Mouse (Mus musculus) bone marrow macrophage, adult 2 months (primary cell): ENCODE data around the gene Fut11.

ENCODE experiments used
- CTCF ChIP-seq: IDR thresholded peaks from 2 replicates; pipeline ENCODE4 v1.5.1; 2012; ENCODE audit warnings: low read depth, mild to moderate bottlenecking, low read length, moderate library complexity
- POLR2A ChIP-seq: IDR thresholded peaks from 2 replicates; pipeline ENCODE4 v1.6.1; 2012; ENCODE audit warnings: mild to moderate bottlenecking, low read depth, low read length, borderline replicate concordance

GRCm38 (mm10) chr14:20741301-20741700 lies 46.5 kb downstream of the Fut11 start:
- no peak for TF ChIP-seq CTCF
- TF ChIP-seq POLR2A, result no peak
